Mouse (Mus musculus) heart, postnatal 0 days (tissue): ENCODE results near the gene Rbms3.

Experiments
- CTCF ChIP-seq: IDR thresholded peaks from 2 replicates; pipeline ENCODE4 v1.5.1; 2016; ENCODE audit warnings: antibody characterized with exemption, control low read depth, low read depth
- EP300 ChIP-seq: IDR thresholded peaks from 2 replicates; pipeline ENCODE4 v1.6.1; 2016; ENCODE audit warnings: antibody characterized with exemption, low read depth

DNA sequence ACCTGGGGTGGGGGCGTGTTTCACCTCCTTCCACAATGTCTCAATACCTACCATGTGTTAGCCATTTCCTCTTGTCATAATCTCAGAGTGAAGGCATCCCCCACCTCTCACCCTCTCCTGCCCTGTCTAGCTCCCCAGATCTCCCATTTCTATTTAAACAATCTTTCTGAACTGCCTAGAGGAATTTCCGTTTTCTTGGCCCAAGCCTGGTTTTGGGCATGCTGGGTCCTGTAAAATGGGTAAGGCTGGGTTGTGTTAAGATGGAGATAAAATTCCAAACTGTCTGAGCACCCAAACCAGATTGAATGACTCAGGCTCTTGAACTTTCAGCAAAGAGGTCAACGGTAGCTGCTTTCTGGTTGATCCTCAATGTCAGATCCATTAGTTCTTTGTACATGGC, 608.2 kb downstream of the Rbms3 start:
- TF ChIP-seq CTCF (no peak), EP300 (no peak)
